Mouse (Mus musculus) cerebellum, postnatal 36 days (tissue): Measurements from ENCODE around the gene Duxbl2.
"Not testable (repeated sequence)": the region's sequence is repeated elsewhere in the genome, so short reads cannot be mapped to it uniquely, and the experiment has no call there.

ENCODE experiments used
- DNase-seq, 2 experiments: peaks; one replicate each; pipeline ENCODE4 v3.0.0; 2021 to 2022; ENCODE audit warnings: mixed read lengths in 2 of 2

Gene Duxbl2

DNA sequence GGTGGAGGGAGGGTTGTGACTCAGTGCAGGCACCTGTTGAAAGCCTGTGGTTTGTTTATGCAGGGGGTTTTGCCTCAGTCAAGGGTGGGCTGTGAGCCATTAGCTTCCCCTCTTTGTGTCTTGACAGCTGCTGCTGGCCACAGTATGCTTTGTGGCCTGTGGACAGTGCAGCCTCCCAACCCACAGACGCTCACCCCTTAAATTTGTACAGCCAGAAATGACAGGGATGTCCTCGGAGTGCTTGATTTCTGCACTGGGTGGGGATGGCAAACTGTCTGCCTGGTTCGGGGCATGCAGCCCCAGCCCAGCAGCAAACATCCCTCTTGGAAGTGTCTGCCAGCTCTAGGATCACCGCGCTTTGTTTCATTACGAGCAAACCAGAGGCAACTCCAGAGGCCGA is at the start of gene Duxbl2:
Gene Duxbl2, plus strand, starts transcription at position 200 of the 400 bp plus-strand sequence.
- not testable (repeated sequence) for DNase-seq

GRCm38 (mm10) chr14:26076620-26077390 is 41.3 kb upstream of the Duxbl2 start:
- not testable (repeated sequence) for DNase-seq

DNA sequence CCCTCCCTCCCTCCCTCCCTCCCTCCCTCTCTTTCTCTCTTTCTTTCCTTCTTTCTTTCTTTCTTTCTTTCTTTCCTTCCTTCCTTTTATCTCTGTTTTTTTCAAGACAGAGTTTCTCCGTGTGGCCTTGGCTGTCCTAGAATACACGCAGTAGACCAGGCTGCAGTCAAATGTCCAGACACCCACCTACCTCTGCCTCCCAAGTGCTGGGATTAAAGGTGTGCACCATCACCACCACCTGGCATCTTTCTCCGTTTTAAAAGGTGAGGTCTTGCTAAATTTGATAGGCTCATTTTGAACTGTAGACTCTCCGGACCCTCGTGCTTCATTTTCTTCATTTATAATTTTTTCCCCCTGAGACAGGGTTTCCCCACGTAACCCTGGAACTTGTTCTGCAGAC is 36.9 kb upstream of the Duxbl2 start, which contains the start of gene Cphx2:
Gene Cphx2, plus strand, starts transcription at position 301 of the 400 bp plus-strand sequence.
- not testable (repeated sequence) for DNase-seq

GRCm38 (mm10) chr14:26081997-26082396 is 36.2 kb upstream of the Duxbl2 start, which contains the start of gene Cphx3:
Gene Cphx3 (plus strand): TSS chr14:26082297.
- not testable (repeated sequence) for DNase-seq

- not testable (repeated sequence) for DNase-seq
Measured at GRCm38 (mm10) chr14:26097622-26098021, 20.5 kb upstream of the Duxbl2 start.

DNA sequence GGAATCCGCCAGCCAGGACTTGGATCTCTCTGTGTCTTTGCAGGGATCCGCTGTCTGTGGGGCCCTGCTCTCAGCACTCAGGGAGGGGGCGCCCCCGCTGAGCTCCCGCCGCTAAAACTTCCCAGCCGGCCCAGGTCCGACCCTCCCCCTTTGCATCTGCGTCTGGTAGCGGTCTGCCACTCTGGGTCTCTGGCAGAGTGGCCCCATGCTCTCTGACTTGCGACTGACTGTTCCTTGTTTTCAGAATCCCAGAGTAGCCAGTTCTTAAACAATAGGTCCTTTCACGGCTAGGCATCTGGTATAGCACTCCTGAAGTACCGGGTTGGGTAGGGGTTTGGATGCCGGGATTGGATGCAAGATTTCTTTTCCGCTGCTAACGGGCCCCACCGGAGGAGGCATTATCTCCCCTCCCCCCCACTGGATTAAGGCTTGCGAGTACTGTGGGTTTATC is 426 bp downstream of the Duxbl2 start:
- not testable (repeated sequence) for DNase-seq

DNA sequence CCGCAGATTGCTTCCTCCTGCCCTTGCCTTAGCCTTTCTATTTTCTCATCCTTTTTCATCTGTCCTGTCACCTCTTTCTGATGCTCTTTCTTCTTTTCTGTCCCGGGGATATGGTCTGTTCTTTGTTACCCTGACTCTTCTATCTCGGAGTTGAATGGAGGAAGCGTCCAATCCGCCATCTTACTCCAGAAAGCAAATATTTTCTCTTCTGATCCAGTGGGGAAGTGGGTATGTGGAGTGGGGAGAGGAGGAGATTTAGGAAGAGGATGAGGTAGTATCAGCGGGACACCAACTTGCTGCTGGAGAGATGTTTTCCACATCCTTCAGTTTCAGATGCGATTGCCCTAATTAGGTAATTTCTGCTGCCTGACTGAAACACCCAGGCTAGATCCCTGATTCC is 946 bp downstream of the Duxbl2 start:
- DNase-seq: not testable (repeated sequence)

DNA sequence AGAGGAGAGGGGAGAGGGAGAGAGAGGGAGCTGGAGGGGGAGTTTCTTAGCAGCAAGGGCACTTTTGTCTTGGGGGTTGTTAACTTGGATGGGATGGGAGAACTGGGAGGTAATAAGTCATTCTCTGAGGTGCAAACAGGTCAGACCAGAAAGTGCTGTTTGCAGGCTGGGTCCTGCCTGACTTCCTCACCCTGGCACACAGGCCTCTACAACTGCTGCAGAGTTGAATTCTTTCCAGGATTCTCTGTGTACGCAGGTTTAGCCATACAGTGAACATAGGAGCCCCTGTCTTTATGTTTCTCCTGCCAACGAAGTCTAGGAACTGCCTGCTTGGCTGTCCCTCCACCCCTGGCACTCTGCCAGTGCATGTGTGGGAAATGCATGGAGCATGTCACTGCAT is 28.9 kb downstream of the Duxbl2 start:
- DNase-seq: not testable (repeated sequence)

DNA sequence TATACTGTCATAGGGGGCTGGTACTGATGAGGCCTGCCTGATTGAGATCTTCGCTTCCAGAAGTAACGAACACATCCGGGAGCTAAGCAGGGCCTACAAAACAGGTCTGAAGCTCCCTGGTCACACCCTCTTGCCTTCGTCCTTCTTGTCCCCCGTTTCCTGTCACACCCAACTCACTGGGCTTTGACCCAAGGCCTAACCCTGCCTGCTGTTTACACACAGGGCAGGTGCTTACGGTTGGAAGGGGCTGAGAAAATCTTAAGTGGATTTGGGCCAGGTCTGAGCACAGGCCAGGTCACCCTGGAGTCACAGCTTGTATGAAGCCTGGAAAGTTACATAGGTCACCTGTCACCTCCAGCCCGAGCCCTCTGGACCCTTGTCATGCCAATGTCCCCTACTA is 37.9 kb downstream of the Duxbl2 start:
- not testable (repeated sequence) for DNase-seq

DNA sequence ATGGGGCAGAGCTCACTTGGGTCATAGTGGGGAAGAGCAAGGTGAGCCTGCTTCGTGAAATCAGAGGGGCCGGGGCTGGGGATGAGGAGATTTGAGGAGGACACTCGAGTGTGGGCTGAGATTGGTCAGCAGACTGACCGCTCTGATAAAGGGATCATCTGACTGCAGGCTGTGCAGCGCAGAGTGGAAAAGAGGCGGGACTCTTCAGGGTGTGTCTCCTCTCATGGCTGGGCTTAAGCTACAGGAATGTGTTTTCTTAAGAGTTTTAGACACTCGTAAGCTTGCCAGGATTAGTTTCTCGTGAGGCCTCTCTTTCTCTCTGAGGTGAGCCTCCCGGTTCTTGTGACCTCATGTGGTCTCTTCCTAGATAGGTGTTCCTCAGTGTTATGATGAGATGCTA is 43.0 kb downstream of the Duxbl2 start:
- not testable (repeated sequence) for DNase-seq

DNA sequence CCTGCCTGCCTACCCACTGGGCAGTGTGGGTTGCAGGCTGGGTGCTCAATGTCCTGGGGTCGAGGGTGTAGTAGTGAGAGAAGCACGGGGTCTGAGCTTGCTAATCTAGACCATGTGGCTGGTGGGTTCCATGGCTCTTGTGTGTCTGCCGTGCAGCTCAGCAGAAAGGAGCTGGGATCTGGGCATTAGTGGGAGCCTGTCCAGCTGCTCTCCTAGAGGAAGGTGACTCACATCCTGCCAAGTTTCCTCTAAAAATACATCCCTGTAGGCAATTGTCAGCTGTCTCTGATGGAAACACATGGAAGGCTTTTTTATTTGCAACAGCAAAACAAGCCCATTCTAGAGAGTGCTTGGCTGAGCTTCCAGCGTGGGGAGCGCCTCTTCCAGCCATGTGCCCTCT is 44.3 kb downstream of the Duxbl2 start:
- DNase-seq: not testable (repeated sequence)

DNA sequence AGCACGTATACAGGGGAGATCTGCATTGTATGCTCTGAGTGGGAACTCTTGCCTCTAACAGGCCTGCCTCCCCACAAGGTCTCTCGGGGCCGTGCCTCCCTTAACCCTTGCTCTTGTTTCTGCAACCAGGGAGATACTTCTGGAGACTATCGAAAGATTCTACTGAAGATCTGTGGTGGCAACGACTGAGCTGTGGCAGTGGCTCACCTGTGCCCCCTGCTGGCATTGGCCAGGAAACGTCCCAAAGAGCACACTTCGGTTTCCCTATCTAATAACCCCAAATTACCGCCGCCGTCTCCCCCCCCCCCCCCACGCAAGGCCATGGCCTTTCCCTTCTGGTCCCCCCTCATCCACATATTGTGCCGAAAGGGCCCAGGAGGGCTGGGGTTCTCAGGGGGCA is 47.1 kb downstream of the Duxbl2 start:
- not testable (repeated sequence) for DNase-seq

- DNase-seq: not testable (repeated sequence)
Measured at GRCm38 (mm10) chr14:26173955-26174354, 55.8 kb downstream of the Duxbl2 start.

GRCm38 (mm10) chr14:26175028-26175427 is 56.9 kb downstream of the Duxbl2 start:
- DNase-seq: not testable (repeated sequence)
